Mouse (Mus musculus) pancreas, adult 10 weeks (tissue): ENCODE measurements around the gene Rab31. TPM values are rescaled to one million over a fixed set of nuclear protein-coding genes. Genes with fewer than 3 reads are reported as not detected.

ENCODE experiments used
- polyA plus RNA-seq: library from polyadenylated mRNA; stranded (reverse); fragments of 350-450 nt; fragmentation: Illumina TruSeq; extraction: RNeasy Lipid Tissue Mini Kit (QIAGEN cat#74804); gene quantifications from one replicate; pipeline ENCODE4 v1.2.3, GENCODE M21; 2015; ENCODE audit warnings: low read depth, low replicate concordance; ENCODE audit not compliant: insufficient read depth

Rab31 gene
- polyA plus RNA-seq, result 3.2 TPM

DNA sequence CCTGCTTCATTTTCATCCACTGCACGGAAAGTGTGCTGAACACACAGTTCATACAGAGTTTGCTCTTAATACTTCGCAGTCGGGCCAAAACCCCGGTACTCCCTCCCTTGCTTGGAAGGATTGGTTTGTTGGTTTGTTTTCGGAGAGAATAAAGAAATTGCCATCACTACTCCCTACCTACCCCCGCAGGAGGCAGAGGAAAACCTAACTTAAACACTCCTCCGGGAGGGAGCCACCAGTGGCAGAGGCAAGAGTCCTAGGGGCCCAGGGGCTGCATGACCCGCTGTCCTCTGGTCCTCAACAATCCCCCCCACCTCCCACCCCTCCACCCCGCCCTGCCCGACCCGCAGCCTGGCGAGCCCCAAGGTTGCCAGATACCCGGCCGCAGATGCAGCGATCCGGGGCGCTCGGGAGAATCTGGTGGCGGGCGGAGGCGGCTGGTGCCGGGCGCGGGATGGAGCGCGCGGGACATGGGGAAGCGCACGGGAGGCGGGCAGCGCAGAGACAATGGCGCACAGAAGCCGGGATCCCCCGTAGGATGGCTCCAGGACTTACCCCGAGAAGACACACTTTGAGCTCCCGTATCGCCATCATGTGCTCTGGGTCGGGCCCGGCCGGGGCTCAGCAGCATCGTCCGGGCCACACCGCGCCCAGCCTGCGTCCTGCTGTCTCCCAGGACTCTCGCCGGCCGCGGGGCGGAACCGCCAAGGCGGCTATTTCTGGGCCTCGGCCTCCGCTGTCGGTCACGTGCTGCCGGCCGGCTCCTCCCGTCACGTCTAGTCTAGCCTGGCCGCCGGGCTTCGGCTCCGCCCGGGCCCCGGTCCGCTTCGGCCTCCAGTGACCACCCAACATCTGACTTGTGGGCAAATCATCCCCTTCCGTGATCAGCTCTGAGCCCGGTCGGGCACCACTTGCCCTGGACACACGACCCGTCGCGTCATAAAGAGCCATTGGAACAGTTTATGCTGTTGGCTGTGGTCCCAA is at the start of gene Rab31:
Rab31 (minus strand) TSS at position 802 of the 984 bp plus-strand sequence.

DNA sequence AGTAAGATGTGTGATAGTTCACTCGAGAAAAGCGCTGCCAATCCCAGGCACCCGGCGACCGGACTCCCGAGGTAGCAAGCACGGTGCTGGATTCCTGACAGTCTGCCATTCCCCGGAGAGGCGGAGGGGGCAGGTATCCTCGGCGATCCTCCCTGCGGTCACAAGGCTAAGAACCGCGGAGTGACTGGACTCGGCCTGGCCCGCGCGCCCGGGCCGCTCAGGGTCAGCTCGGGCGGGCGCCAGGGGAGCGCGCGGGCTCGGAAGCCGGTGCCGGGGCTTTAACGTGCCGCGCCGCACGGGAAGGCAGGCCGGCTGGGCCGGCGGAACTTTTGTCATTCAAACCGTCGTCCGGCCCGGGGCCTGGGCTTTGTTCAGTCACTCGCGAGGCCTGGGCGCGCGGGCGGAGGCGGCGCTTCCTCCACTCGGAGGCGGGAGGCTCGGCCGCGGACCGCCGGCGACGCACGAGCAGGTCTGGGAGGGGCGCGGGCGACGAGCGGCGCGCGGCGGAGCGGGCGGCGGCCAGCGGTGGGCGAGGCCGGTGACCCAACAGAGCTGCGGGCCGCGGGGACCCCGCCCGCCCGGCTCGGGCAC is 10.1 kb upstream of the Rab31 start, which contains the start of gene Ppp4r1:
Ppp4r1 (plus strand) TSS at position 23 of the 591 bp plus-strand sequence.

DNA sequence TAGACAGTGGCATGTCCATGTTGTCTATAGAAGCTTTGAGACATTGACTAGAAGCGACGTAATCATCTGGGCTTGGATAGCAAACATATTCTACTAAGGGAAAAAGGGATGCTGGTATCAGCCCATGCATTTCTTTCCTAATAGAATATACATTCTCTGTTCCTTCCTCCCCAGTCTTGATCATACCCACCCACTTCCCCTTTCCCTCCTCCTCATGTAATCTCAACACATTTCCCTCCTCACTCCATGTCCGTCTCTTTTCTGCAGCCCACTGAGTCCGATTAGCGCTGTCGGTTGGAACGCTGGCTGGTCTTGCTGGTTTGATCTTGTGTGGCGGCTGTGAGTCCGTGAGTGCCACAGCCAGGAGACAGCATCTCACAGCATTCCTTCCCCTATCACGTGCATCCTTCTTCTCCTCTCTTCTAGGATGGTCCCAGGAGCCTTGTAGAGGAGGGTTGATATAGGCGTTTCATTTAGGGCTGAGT is 130.8 kb downstream of the Rab31 start, which contains the start of gene Txndc2:
Txndc2 (minus strand) TSS at position 435 of the 485 bp plus-strand sequence.

DNA sequence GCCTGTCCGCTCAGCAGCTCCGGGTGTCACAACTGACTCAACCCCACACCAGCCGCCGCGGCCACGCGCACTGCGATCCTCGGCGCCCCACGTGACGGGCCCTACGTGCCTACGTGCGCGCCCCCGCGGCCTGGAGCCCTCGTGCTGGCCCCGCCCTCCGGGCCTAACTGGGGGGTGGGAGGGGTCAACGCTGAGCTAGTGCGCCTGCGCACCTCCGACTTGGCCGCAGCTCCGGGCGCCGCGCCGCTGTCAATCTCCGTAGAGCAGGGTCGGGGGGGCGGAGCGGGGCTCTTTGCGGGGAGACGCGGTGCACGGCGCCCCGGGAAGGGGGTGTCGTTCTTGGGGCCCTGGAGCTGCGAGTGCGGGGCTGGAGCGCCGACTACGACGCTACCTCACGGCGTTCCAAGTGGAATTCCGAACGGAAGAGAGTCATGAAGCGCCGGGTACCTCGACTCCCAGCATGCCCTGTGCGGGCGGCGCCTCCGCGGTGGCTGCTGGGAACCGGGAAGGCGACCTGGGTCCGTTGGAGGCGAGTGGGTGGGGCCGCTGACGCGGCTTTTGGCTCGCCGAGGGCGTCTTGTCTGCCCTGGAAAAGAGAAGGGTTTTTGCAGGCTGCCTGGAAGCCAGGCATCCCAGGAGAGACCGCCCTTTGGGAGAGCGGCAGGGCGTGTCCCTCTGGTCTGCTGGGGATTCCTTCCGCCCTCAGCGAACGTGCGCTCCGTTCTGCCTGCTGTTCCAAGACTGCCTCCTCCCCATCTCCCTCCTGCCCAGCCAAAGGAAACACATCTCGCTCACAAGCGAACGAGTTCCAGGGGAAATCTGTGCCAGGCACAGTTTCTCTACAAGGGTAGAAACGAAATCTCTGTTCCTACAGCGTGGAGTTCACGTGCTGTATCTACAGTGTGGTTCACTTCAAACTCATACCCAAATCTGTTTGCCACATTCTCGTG is 158.8 kb downstream of the Rab31 start, which contains the start of gene Vapa:
Vapa (minus strand) TSS at position 93 of the 950 bp plus-strand sequence.

Other genes with a start within 250 kb of the Rab31 start
- gene Tmem232, start 232.0 kb downstream of the Rab31 start, polyA plus RNA-seq, result not detected
- gene Vapa, start 159.2 kb downstream of the Rab31 start, polyA plus RNA-seq, result 12.2 TPM
- not detected for gene Txndc2, start 130.6 kb downstream of the Rab31 start, polyA plus RNA-seq
- 15.8 TPM for gene Ppp4r1, start 9.8 kb upstream of the Rab31 start, polyA plus RNA-seq
- 12.7 TPM for gene Ralbp1, start 113.0 kb upstream of the Rab31 start, polyA plus RNA-seq
- 21.8 TPM for gene Twsg1, start 178.5 kb upstream of the Rab31 start, polyA plus RNA-seq